Mouse (Mus musculus) kidney, postnatal 25 days (tissue): ENCODE results near the gene Ppip5k2.

Experiments
- DNase-seq, 2 experiments: peaks; one replicate each; pipeline ENCODE4 v3.0.0; 2021; ENCODE audit warnings: mixed read lengths in 2 of 2

The Ppip5k2 gene

DNA sequence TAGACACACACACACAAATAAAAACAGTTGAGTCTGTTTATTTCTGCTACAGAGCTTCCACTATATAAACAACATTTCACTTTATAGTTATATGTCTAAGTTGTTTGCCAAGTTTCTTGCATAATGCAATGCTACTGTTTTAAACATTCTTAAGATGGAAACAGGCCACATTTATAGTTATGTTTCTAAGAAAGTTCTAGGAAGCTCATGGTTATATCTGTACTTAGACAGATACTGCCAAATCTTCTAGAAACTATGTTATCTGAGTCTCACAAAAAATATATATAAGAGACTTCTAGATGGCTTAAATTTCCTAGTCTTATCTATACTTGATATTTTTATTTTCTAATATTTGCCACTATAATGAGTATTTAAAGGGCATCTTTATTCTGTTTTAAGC, 17.0 kb downstream of the Ppip5k2 start:
- no peak for DNase-seq

DNA sequence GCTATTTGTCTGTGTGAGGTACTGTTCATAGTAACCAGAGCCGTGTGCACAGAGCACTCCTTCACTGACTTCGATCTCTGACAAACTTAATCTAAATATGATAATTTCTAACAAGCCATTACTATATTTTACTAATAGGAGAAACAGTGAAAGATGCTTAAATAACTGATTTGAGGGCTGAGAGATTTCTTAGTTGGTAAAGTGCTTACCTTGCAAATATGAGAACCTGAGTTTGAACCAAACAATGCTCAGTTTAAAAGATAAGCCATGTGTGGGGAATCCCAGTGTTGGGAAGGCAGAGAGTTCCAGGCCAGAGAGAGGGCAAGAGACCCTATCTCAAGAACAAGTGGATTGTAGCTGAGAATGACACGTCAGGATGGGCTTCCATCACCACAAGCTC, 22.0 kb downstream of the Ppip5k2 start:
- DNase-seq: no peak

DNA sequence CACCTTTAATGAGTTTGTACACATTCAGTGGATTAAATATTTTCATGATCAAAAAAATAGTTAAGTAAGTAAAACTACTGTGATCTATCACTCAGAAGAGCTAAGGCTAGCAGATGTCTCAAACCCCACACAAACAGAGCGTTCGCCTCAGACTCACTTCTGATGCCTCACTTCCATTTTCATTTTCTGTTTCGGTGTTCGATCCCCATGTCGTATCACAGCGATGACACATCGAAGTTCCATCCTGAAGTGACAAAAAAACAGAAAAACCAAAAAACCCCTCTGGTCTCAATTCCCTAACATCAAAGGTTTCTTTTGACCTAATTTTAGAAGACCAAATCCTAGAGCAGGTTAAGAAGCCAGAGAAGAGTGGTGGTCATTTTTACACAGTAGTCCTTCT, 23.9 kb downstream of the Ppip5k2 start:
- no peak for DNase-seq

GRCm38 (mm10) chr1:97745712-97746111, 24.5 kb downstream of the Ppip5k2 start:
- no peak for DNase-seq

DNA sequence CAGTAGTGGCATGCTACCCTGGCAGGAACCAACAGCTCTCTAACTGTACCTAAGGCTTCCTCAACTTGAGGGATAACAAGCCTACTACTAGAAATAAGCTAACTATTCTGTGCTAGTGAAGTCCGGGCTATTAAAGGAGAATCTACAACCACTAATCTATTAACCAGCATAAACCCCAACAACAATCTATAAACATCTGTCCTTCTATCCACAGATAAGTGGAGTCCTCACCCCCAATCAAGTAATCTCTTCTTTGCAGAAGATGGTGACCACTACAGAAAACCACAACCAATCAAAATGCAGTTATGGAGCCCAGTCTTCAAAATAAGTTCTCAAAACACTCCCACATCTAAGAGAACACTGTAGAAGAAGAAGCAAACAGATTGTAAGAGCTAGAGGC, 27.1 kb downstream of the Ppip5k2 start:
- DNase-seq: no peak

- no peak for DNase-seq
Measured at GRCm38 (mm10) chr1:97729339-97729738, 40.9 kb downstream of the Ppip5k2 start.

GRCm38 (mm10) chr1:97726730-97727129, 43.5 kb downstream of the Ppip5k2 start:
- peak in 1 of 2 experiments; percentile 4 for DNase-seq

- no peak for DNase-seq
Measured at GRCm38 (mm10) chr1:97718440-97718839, 51.8 kb downstream of the Ppip5k2 start.

DNA sequence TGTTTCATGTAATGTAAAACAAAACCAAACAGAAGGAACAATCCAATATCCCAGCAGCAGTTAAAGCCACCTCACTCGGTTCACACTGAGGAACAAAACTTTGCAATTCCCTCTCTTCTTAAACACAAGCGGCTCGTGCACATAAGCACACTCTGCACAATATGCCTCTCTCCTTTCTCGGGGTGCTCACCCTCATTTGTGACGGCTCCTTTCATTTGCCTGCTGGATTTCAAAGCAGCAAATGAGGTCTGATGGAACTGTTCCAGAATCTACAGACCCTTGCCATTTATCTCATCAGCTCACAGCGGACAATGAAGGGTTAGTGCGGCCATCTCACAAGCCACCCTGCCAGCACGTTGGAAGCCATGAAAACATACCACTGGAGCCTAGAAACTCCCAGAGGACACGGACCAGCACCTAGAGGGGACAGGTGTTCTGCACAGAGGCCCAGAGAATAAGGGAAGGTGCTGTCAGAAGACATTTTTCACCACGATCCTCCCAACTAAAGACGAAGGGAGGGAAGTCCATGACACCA, 55.8 kb downstream of the Ppip5k2 start:
- no peak for DNase-seq

DNA sequence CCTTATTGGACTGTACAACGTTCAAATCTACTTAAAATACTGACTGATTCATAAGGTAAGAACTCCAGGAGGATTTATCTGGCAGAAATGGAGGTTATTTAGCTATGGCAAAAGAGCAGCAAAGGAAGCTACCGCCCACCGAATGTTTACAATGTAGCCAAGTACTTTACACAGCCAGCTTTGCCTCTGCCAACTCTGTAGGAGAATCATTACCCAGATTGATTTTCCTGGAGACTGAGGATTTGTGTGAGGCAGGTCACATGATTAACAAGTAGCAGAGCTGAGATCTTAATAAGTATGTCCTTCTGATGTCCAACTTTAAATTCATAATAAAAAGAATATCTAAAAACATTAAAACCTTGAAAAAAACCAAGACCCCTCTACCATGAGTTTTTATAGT, 59.7 kb downstream of the Ppip5k2 start:
- DNase-seq: no peak

- DNase-seq: no peak
Measured at GRCm38 (mm10) chr1:97705389-97705788, 64.8 kb downstream of the Ppip5k2 start.

- DNase-seq: no peak
Measured at GRCm38 (mm10) chr1:97704646-97705045, 65.6 kb downstream of the Ppip5k2 start.

- peak; percentile 26 to 73 for DNase-seq
Measured at GRCm38 (mm10) chr1:97698956-97699570, 71.1 kb downstream of the Ppip5k2 start.

GRCm38 (mm10) chr1:97697273-97697672, 72.9 kb downstream of the Ppip5k2 start:
- DNase-seq: no peak

- no peak for DNase-seq
Measured at GRCm38 (mm10) chr1:97693825-97694224, 76.4 kb downstream of the Ppip5k2 start.

DNA sequence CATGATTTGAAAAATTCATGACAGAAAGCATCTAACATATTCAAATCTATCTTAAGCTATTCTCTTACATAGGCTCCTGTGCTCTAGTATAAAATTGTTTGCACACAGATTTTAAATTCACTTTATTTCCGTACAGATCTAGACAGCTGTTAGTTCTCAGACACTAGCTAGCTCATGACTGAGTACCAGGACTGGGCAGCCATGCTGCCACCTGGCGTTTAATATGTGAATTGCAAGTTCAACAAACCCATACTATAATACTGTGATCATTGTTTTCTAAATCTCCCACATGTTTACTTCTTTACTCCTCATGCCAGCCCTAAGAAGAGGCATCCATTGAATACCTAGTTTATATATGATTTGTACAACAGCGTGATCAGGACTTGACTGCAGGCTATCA, 81.5 kb downstream of the Ppip5k2 start:
- peak; percentile 50 to 71 for DNase-seq

GRCm38 (mm10) chr1:97676526-97677177, 93.6 kb downstream of the Ppip5k2 start:
- DNase-seq: no peak

GRCm38 (mm10) chr1:97676115-97676514, 94.1 kb downstream of the Ppip5k2 start:
- no peak for DNase-seq

DNA sequence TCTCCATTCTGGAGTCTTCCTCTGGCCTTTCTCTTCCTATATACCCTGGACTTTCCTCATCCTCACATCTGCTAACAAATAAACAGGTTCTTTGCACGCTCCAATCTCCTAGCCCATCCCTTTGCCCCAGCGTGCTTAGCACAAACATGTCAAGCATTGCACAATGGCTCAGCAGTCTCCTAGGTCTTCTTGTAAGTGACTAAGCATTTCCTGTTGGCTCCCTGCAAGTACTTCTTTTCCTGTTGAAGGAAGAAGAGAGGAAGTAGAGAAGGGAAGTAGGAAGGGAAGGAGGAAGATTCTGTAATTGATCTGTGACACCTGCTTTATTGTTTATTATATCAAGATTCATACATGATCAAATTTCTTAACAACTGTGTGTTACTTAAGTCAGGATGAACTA, 97.4 kb downstream of the Ppip5k2 start:
- no peak for DNase-seq

DNA sequence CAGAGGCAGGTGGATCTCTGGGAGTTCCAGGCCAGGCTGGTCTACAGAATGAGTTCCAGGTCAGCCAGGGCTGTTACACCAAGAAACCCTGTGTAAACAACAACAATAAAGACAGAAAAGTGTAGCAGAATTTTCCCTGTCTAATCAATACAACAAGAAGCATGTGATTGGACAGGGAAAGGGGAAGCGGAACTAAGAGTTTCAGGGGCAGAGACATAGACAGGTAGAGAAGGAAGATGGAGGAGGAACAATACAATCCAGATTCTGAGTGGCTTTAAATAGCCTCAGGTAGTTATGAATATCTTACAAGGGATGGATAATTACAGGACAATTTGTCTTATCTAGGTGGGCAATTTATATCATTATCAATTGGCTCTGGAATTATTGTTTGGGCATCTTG, 102.9 kb downstream of the Ppip5k2 start:
- no peak for DNase-seq

GRCm38 (mm10) chr1:97662324-97662723, 107.9 kb downstream of the Ppip5k2 start:
- peak in 1 of 2 experiments; percentile 11 for DNase-seq

DNA sequence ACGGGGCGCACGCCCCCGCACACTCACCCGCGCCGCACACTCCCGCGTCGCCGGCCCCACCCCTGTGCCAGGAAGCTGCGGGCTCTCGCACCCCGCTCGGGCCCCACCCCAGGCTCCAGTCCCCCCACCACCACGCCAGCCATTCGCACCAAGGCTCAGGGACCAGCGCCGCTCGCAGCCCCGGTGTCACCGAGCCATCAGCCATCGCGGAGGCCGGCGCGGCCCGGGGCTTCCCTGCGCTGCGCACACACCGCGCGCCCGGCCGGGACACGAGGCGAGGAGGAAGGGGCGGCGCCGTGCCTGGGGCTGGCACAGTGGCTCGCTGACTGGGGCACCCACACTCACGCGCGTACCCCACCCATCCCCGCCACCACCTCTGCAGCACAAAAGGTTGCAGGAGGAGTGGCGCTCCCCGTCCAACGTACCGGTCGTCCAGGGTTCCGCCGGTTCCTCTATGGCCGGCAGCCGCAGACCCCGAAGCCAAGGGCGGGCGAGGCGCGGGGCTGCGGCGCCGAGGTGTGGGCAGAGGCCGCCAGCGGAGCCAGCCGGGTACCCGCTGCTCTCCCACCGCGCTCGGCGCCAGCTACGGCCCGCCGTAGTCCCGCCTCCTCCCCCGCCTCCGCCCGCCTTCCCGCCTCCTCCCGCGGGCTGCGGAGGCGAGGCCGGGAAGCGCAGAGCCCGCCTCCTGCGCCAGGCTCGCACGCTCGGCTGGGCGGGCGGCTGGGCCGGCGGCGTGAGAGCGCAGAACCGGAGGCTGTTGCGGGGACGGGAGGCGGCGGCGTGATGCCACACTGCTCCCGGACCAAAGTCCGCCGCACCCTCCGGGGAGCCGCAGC, 108.6 kb downstream of the Ppip5k2 start, which contains the start of gene D1Ertd622e:
TSS of gene D1Ertd622e (minus strand) at position 669 of the 836 bp plus-strand sequence.
- DNase-seq: peak; percentile 75 to 91

DNA sequence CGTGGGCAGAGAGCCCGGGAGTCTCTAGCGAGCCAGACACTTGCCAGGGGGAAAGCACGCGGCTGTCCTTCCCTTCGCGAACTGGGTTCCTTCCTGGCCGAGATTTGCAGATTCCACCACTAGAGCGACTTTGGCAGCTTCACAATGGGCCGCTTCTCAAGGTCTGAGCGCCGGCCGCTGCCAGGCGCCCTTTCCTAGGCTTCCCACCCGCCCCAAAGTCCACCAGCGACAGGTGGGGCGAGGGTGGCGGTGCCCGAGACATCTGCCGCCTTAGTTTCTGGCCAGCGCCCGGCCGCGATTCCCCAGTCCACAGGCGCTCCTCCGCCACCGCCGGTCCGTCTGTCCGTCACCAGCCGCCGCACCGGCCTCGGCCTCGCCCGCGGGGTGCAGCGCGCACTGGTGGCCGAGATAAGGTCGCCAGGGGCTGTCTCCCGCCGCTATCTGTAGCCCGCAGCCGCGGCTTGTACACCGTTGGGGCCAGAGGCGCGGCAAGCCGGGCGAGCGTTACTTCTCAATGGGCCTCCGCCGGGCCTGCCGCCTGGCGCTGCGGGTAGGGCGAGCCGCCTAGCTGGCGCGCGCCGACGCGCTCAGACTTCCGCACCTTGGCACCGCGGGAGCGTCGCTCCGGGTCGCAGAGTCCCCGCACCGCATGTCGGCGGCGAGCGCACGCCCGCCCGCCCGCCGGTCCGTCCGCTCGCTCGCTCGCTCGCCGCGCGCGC, 109.4 kb downstream of the Ppip5k2 start:
- DNase-seq: peak; percentile 77 to 86
